Mouse (Mus musculus): ENCODE measurements around the gene Mrpl54. TPM values are rescaled to one million over a fixed set of nuclear protein-coding genes. Genes with fewer than 3 reads are reported as not detected.

The Mrpl54 gene
- polyA plus RNA-seq, 1 experiment from 2014 or later: 246 TPM

- Histone ChIP-seq H3K4me1 (ENCODE audit: control insufficient read depth, insufficient read depth, low read length) (0 out of 2 replicates have a peak, but pooled peaks cover 4% of the 10 kb centered on the region), H3K36me3 (ENCODE audit: control insufficient read depth, insufficient read depth, low read length) (no peaks in the 10 kb centered on the region), H3K4me3 (ENCODE audit: low read depth, low read length) (no peak overlapping the region), H3K27me3 (ENCODE audit: control insufficient read depth, insufficient read depth, low read length) (peaks cover 9% of the 10 kb centered on the region; the same call in 1 of the 2 replicates), H3K4me2 (replicated peaks; ENCODE audit: low read depth, low read length) (no peak overlapping the region), H3K9ac (replicated peaks; ENCODE audit: low read depth, low read length) (no peak overlapping the region), H3K27ac (ENCODE audit: low read length) (no peak overlapping the region), H3K9me3 (ENCODE audit: control insufficient read depth, low read depth, low read length) (no peaks in the 10 kb centered on the region)
- no peak for ATAC-seq (ENCODE audit: insufficient number of reproducible peaks, insufficient read depth, low FRiP score, low read depth)
- 83% methylated on average over 12 of the region's 12 CpGs for WGBS
Measured at GRCm38 (mm10) chr10:81236471-81237268, 30.1 kb downstream of the Mrpl54 start.

GRCm38 (mm10) chr10:81234206-81234605, 32.5 kb downstream of the Mrpl54 start:
- WGBS: 73% methylated on average over 6 of the region's 6 CpGs
- Histone ChIP-seq H3K27ac (ENCODE audit: low read length) (no peak overlapping the region), H3K4me3 (ENCODE audit: low read depth, low read length) (no peak overlapping the region), H3K27me3 (ENCODE audit: control insufficient read depth, insufficient read depth, low read length) (peaks cover 18% of the 10 kb centered on the region), H3K4me1 (ENCODE audit: control insufficient read depth, insufficient read depth, low read length) (0 out of 2 replicates have a peak, but pooled peaks cover 8% of the 10 kb centered on the region), H3K9me3 (ENCODE audit: control insufficient read depth, low read depth, low read length) (no peaks in the 10 kb centered on the region), H3K36me3 (ENCODE audit: control insufficient read depth, insufficient read depth, low read length) (no peaks in the 10 kb centered on the region), H3K9ac (replicated peaks; ENCODE audit: low read depth, low read length) (no peak overlapping the region), H3K4me2 (replicated peaks; ENCODE audit: low read depth, low read length) (no peak overlapping the region)
- ATAC-seq (ENCODE audit: insufficient number of reproducible peaks, insufficient read depth, low FRiP score, low read depth): no peak

GRCm38 (mm10) chr10:81233226-81233585, 33.5 kb downstream of the Mrpl54 start:
- H3K9ac ChIP-seq (replicated peaks; ENCODE audit: low read depth, low read length): peak overlapping the region; percentile 74
- no peaks in the 10 kb centered on the region for H3K36me3 ChIP-seq (ENCODE audit: control insufficient read depth, insufficient read depth, low read length)
- 1% methylated on average over 25 of the region's 28 CpGs for WGBS
- peaks cover 18% of the 10 kb centered on the region for H3K27me3 ChIP-seq (ENCODE audit: control insufficient read depth, insufficient read depth, low read length)
- peak; percentile 64 for ATAC-seq (ENCODE audit: insufficient number of reproducible peaks, insufficient read depth, low FRiP score, low read depth)
- H3K4me2 ChIP-seq (replicated peaks; ENCODE audit: low read depth, low read length): peak overlapping the region; percentile 62
- peak overlapping the region; percentile 76 for H3K4me3 ChIP-seq (ENCODE audit: low read depth, low read length)
- H3K9me3 ChIP-seq (ENCODE audit: control insufficient read depth, low read depth, low read length): no peaks in the 10 kb centered on the region
- H3K4me1 ChIP-seq (ENCODE audit: control insufficient read depth, insufficient read depth, low read length): 0 out of 2 replicates have a peak, but pooled peaks cover 8% of the 10 kb centered on the region
- no peak overlapping the region for H3K27ac ChIP-seq (ENCODE audit: low read length)

- 6% methylated on average over 25 of the region's 29 CpGs for WGBS
- no peaks in the 10 kb centered on the region for H3K36me3 ChIP-seq (ENCODE audit: control insufficient read depth, insufficient read depth, low read length)
- ATAC-seq (ENCODE audit: insufficient number of reproducible peaks, insufficient read depth, low FRiP score, low read depth): peak; percentile 92
- peak within 1 kb of the TSS; percentile 74 for H3K9ac ChIP-seq (replicated peaks; ENCODE audit: low read depth, low read length)
- no peak within 1 kb of the TSS for H3K27ac ChIP-seq (ENCODE audit: low read length)
- peak within 1 kb of the TSS; percentile 62 for H3K4me2 ChIP-seq (replicated peaks; ENCODE audit: low read depth, low read length)
- no peaks in the 10 kb centered on the region for H3K9me3 ChIP-seq (ENCODE audit: control insufficient read depth, low read depth, low read length)
- peaks cover 18% of the 10 kb centered on the region for H3K27me3 ChIP-seq (ENCODE audit: control insufficient read depth, insufficient read depth, low read length)
- H3K4me3 ChIP-seq (ENCODE audit: low read depth, low read length): peak within 1 kb of the TSS; percentile 76
- 0 out of 2 replicates have a peak, but pooled peaks cover 8% of the 10 kb centered on the region for H3K4me1 ChIP-seq (ENCODE audit: control insufficient read depth, insufficient read depth, low read length)
Measured at GRCm38 (mm10) chr10:81232580-81233225, 34.0 kb downstream of the Mrpl54 start, which contains the start of gene Zfr2. TSS of gene Zfr2 (plus strand) at chr10:81233155.

GRCm38 (mm10) chr10:81231436-81231835, 35.3 kb downstream of the Mrpl54 start:
- Histone ChIP-seq H3K27me3 (ENCODE audit: control insufficient read depth, insufficient read depth, low read length) (peaks cover 18% of the 10 kb centered on the region), H3K4me3 (ENCODE audit: low read depth, low read length) (no peak overlapping the region), H3K27ac (ENCODE audit: low read length) (no peak overlapping the region), H3K36me3 (ENCODE audit: control insufficient read depth, insufficient read depth, low read length) (no peaks in the 10 kb centered on the region), H3K9ac (replicated peaks; ENCODE audit: low read depth, low read length) (no peak overlapping the region), H3K4me2 (replicated peaks; ENCODE audit: low read depth, low read length) (no peak overlapping the region), H3K4me1 (ENCODE audit: control insufficient read depth, insufficient read depth, low read length) (0 out of 2 replicates have a peak, but pooled peaks cover 8% of the 10 kb centered on the region), H3K9me3 (ENCODE audit: control insufficient read depth, low read depth, low read length) (no peaks in the 10 kb centered on the region)
- ATAC-seq (ENCODE audit: insufficient number of reproducible peaks, insufficient read depth, low FRiP score, low read depth): no peak
- 53% methylated on average over 7 of the region's 7 CpGs for WGBS

GRCm38 (mm10) chr10:81230438-81231332, 36.0 kb downstream of the Mrpl54 start, which contains the start of gene Atcay:
TSS of gene Atcay (minus strand) at chr10:81230833.
- H3K27ac ChIP-seq (ENCODE audit: low read length): no peak within 1 kb of the TSS
- 0 out of 2 replicates have a peak, but pooled peaks cover 8% of the 10 kb centered on the region for H3K4me1 ChIP-seq (ENCODE audit: control insufficient read depth, insufficient read depth, low read length)
- no peak for ATAC-seq (ENCODE audit: insufficient number of reproducible peaks, insufficient read depth, low FRiP score, low read depth)
- 14% methylated on average over 27 of the region's 27 CpGs for WGBS
- H3K36me3 ChIP-seq (ENCODE audit: control insufficient read depth, insufficient read depth, low read length): no peaks in the 10 kb centered on the region
- peak within 1 kb of the TSS; percentile 16; the same call in 1 of the 2 replicates for H3K4me2 ChIP-seq (replicated peaks; ENCODE audit: low read depth, low read length)
- no peak within 1 kb of the TSS for H3K9ac ChIP-seq (replicated peaks; ENCODE audit: low read depth, low read length)
- H3K9me3 ChIP-seq (ENCODE audit: control insufficient read depth, low read depth, low read length): no peaks in the 10 kb centered on the region
- peaks cover 18% of the 10 kb centered on the region for H3K27me3 ChIP-seq (ENCODE audit: control insufficient read depth, insufficient read depth, low read length)
- peak within 1 kb of the TSS; percentile 9; the same call in 1 of the 2 replicates for H3K4me3 ChIP-seq (ENCODE audit: low read depth, low read length)

- H3K4me3 ChIP-seq (ENCODE audit: low read depth, low read length): peak overlapping the region; percentile 9; the same call in 1 of the 2 replicates
- no peak for ATAC-seq (ENCODE audit: insufficient number of reproducible peaks, insufficient read depth, low FRiP score, low read depth)
- no peaks in the 10 kb centered on the region for H3K9me3 ChIP-seq (ENCODE audit: control insufficient read depth, low read depth, low read length)
- 13% methylated on average over 20 of the region's 20 CpGs for WGBS
- 0 out of 2 replicates have a peak, but pooled peaks cover 8% of the 10 kb centered on the region for H3K4me1 ChIP-seq (ENCODE audit: control insufficient read depth, insufficient read depth, low read length)
- no peak overlapping the region for H3K9ac ChIP-seq (replicated peaks; ENCODE audit: low read depth, low read length)
- H3K4me2 ChIP-seq (replicated peaks; ENCODE audit: low read depth, low read length): peak overlapping the region; percentile 16; the same call in 1 of the 2 replicates
- H3K27me3 ChIP-seq (ENCODE audit: control insufficient read depth, insufficient read depth, low read length): peaks cover 18% of the 10 kb centered on the region
- H3K27ac ChIP-seq (ENCODE audit: low read length): no peak overlapping the region
- H3K36me3 ChIP-seq (ENCODE audit: control insufficient read depth, insufficient read depth, low read length): no peaks in the 10 kb centered on the region
Measured at GRCm38 (mm10) chr10:81229735-81230437, 36.8 kb downstream of the Mrpl54 start.

Data from stomach, embryonic 14.5 days (tissue).